In genomic region chr13:58160761-58161160, GRCm38 (mm10) we compare ENCODE assay signal across 17 mouse cellular contexts.
"Had no signal": no experiment of that assay in that cellular context is flagged by ENCODE, and none has a peak within 500 bp of the region (broad histone marks: within the 10 kb centered on the region; RNA-seq: fewer than 3 reads in every experiment).

No protein-coding gene starts in this region.

- DNase-seq: retina, postnatal 1 day; right cerebral cortex, adult 18-20 months; right cerebral cortex, postnatal 14 days; right cerebral cortex, postnatal 25 days; right cerebral cortex, postnatal 4 days; spleen, adult 18-20 months; thymus, adult 18-20 months; thymus, adult 2 months; thymus, postnatal 14 days; thymus, postnatal 25 days; thymus, postnatal 36 days; thymus, postnatal 4 days had no signal

- H3K27me3 ChIP-seq: neural tube, embryonic 12.5 days; neural tube, embryonic 13.5 days; neural tube, embryonic 15.5 days; stomach, embryonic 15.5 days had no signal

- H3K4me2 ChIP-seq: neural tube, embryonic 12.5 days; neural tube, embryonic 13.5 days; neural tube, embryonic 15.5 days; stomach, embryonic 15.5 days had no signal

- H3K9me3 ChIP-seq: stomach, embryonic 15.5 days had no signal

- H3K27ac ChIP-seq: neural tube, embryonic 12.5 days; neural tube, embryonic 13.5 days; neural tube, embryonic 15.5 days; stomach, embryonic 15.5 days; stomach, postnatal 0 days had no signal

- H3K4me3 ChIP-seq: neural tube, embryonic 12.5 days; neural tube, embryonic 13.5 days; neural tube, embryonic 15.5 days; stomach, embryonic 15.5 days had no signal

- H3K9ac ChIP-seq: neural tube, embryonic 12.5 days; neural tube, embryonic 13.5 days; neural tube, embryonic 15.5 days; stomach, embryonic 15.5 days had no signal
